Mouse (Mus musculus) cerebellum, adult 9-10 months (tissue): ENCODE measurements around the gene Nim1k.

Experiments used
- DNase-seq: peaks from one replicate; pipeline ENCODE4 v3.0.0; 2022

Nim1k gene

GRCm38 (mm10) chr13:119684416-119685177, 71.1 kb downstream of the Nim1k start:
- no peak for DNase-seq

GRCm38 (mm10) chr13:119681161-119681560, 74.5 kb downstream of the Nim1k start:
- no peak for DNase-seq

GRCm38 (mm10) chr13:119679721-119680120, 76.0 kb downstream of the Nim1k start:
- DNase-seq: no peak

GRCm38 (mm10) chr13:119678794-119679193, 76.9 kb downstream of the Nim1k start:
- no peak for DNase-seq

GRCm38 (mm10) chr13:119661420-119661819, 94.3 kb downstream of the Nim1k start:
- peak; percentile 22 for DNase-seq
